Mouse (Mus musculus) E14TG2a.4 (cell line): ENCODE measurements around the gene Actr3b.

Experiments used
- CTCF ChIP-seq: conservative IDR thresholded peaks from 2 replicates; pipeline ENCODE4 v1.5.1; 2014; ENCODE audit warnings: low read length
- NANOG ChIP-seq: IDR thresholded peaks from 2 replicates; pipeline ENCODE4 v1.6.1; 2014; ENCODE audit warnings: borderline replicate concordance, low read length, mixed read lengths

GRCm38 (mm10) chr5:25751552-25751951 lies 8.2 kb upstream of the Actr3b start:
- no peak for TF ChIP-seq CTCF
- no peak for TF ChIP-seq NANOG
